Mouse (Mus musculus): ENCODE results near the gene Dstn. TPM values are rescaled to one million over a fixed set of nuclear protein-coding genes. Genes with fewer than 3 reads are reported as not detected.

The Dstn gene
- polyA plus RNA-seq, 1 experiment from 2014 or later = 332 TPM

GRCm38 (mm10) chr2:143970841-143971240 lies 55.7 kb downstream of the Dstn start:
- Histone ChIP-seq H3K4me1 (no peaks in the 10 kb centered on the region), H3K9me3 (no peaks in the 10 kb centered on the region), H3K4me3 (no peak overlapping the region), H3K36me3 (peaks cover 90% of the 10 kb centered on the region), H3K27ac (no peak overlapping the region), H3K4me2 (replicated peaks) (no peak overlapping the region), H3K9ac (no peak overlapping the region), H3K27me3 (no peaks in the 10 kb centered on the region)
- 93% methylated on average over 2 of the region's 2 CpGs for WGBS
- no peak for ATAC-seq (ENCODE audit: insufficient number of reproducible peaks, insufficient read depth, low FRiP score, low TSS enrichment)

- Histone ChIP-seq H3K27me3 (no peaks in the 10 kb centered on the region), H3K9me3 (no peaks in the 10 kb centered on the region), H3K36me3 (peaks cover 80% of the 10 kb centered on the region), H3K27ac (no peak overlapping the region), H3K4me3 (no peak overlapping the region), H3K9ac (no peak overlapping the region), H3K4me1 (no peaks in the 10 kb centered on the region), H3K4me2 (replicated peaks) (no peak overlapping the region)
- no peak for ATAC-seq (ENCODE audit: insufficient number of reproducible peaks, insufficient read depth, low FRiP score, low TSS enrichment)
- WGBS = 90% methylated on average over 2 of the region's 2 CpGs
These were observed 56.8 kb downstream of the Dstn start for GRCm38 (mm10) chr2:143971887-143972286.

GRCm38 (mm10) chr2:143973161-143973560 lies 58.0 kb downstream of the Dstn start:
- Histone ChIP-seq H3K4me2 (replicated peaks) (no peak overlapping the region), H3K4me3 (no peak overlapping the region), H3K9ac (no peak overlapping the region), H3K9me3 (no peaks in the 10 kb centered on the region), H3K27ac (no peak overlapping the region), H3K36me3 (peaks cover 67% of the 10 kb centered on the region), H3K27me3 (no peaks in the 10 kb centered on the region), H3K4me1 (no peaks in the 10 kb centered on the region)
- 90% methylated on average over 7 of the region's 7 CpGs for WGBS
- no peak for ATAC-seq (ENCODE audit: insufficient number of reproducible peaks, insufficient read depth, low FRiP score, low TSS enrichment)

GRCm38 (mm10) chr2:143975146-143975649 lies 60.1 kb downstream of the Dstn start:
- no peaks in the 10 kb centered on the region for H3K27me3 ChIP-seq
- WGBS = 95% methylated on average over 5 of the region's 5 CpGs
- no peak overlapping the region for H3K9ac ChIP-seq
- peaks cover 50% of the 10 kb centered on the region for H3K36me3 ChIP-seq
- no peak overlapping the region for H3K27ac ChIP-seq
- H3K9me3 ChIP-seq = no peaks in the 10 kb centered on the region
- H3K4me3 ChIP-seq = no peak overlapping the region
- H3K4me2 ChIP-seq (replicated peaks) = no peak overlapping the region
- no peaks in the 10 kb centered on the region for H3K4me1 ChIP-seq
- ATAC-seq (ENCODE audit: insufficient number of reproducible peaks, insufficient read depth, low FRiP score, low TSS enrichment) = no peak

- Histone ChIP-seq H3K4me2 (replicated peaks) (no peak overlapping the region), H3K4me3 (no peak overlapping the region), H3K4me1 (no peaks in the 10 kb centered on the region), H3K36me3 (peaks cover 21% of the 10 kb centered on the region; the same call in 1 of the 2 replicates), H3K27me3 (no peaks in the 10 kb centered on the region), H3K9ac (no peak overlapping the region), H3K9me3 (no peaks in the 10 kb centered on the region), H3K27ac (no peak overlapping the region)
- 90% methylated on average over 8 of the region's 8 CpGs for WGBS
- ATAC-seq (ENCODE audit: insufficient number of reproducible peaks, insufficient read depth, low FRiP score, low TSS enrichment) = no peak
These were observed 63.5 kb downstream of the Dstn start for GRCm38 (mm10) chr2:143978444-143979147.

- no peak overlapping the region for H3K4me2 ChIP-seq (replicated peaks)
These were observed 65.8 kb downstream of the Dstn start for GRCm38 (mm10) chr2:143980781-143981398.

GRCm38 (mm10) chr2:143982152-143982551 lies 67.0 kb downstream of the Dstn start:
- Histone ChIP-seq H3K27me3 (no peaks in the 10 kb centered on the region), H3K36me3 (peaks cover 21% of the 10 kb centered on the region), H3K4me1 (no peaks in the 10 kb centered on the region), H3K4me3 (no peak overlapping the region), H3K27ac (no peak overlapping the region), H3K4me2 (replicated peaks) (no peak overlapping the region), H3K9ac (no peak overlapping the region), H3K9me3 (no peaks in the 10 kb centered on the region)
- WGBS = 79% methylated on average over 4 of the region's 4 CpGs
- ATAC-seq (ENCODE audit: insufficient number of reproducible peaks, insufficient read depth, low FRiP score, low TSS enrichment) = no peak

More at GRCm38 (mm10) chr2:143980781-143981398, 65.8 kb downstream of the Dstn start:
- Histone ChIP-seq H3K9me3 (no peaks in the 10 kb centered on the region), H3K4me3 (no peak overlapping the region), H3K36me3 (peaks cover 21% of the 10 kb centered on the region), H3K27me3 (no peaks in the 10 kb centered on the region), H3K27ac (no peak overlapping the region), H3K4me1 (no peaks in the 10 kb centered on the region), H3K9ac (no peak overlapping the region)
- 41% methylated on average over 6 of the region's 6 CpGs for WGBS
- ATAC-seq (ENCODE audit: insufficient number of reproducible peaks, insufficient read depth, low FRiP score, low TSS enrichment) = no peak

GRCm38 (mm10) chr2:143982901-143983300 lies 67.8 kb downstream of the Dstn start:
- no peak overlapping the region for H3K4me2 ChIP-seq (replicated peaks)
- ATAC-seq (ENCODE audit: insufficient number of reproducible peaks, insufficient read depth, low FRiP score, low TSS enrichment) = no peak
- peaks cover 27% of the 10 kb centered on the region for H3K36me3 ChIP-seq
- H3K4me3 ChIP-seq = no peak overlapping the region
- no peaks in the 10 kb centered on the region for H3K4me1 ChIP-seq
- no peaks in the 10 kb centered on the region for H3K9me3 ChIP-seq
- no peaks in the 10 kb centered on the region for H3K27me3 ChIP-seq
- no peak overlapping the region for H3K9ac ChIP-seq
- no peak overlapping the region for H3K27ac ChIP-seq
- 67% methylated on average over 3 of the region's 3 CpGs for WGBS

- no peak for ATAC-seq (ENCODE audit: insufficient number of reproducible peaks, insufficient read depth, low FRiP score, low TSS enrichment)
- Histone ChIP-seq H3K4me1 (no peaks in the 10 kb centered on the region), H3K27ac (no peak overlapping the region)
These were observed 68.4 kb downstream of the Dstn start for GRCm38 (mm10) chr2:143983482-143983881.

GRCm38 (mm10) chr2:143987485-143987884 lies 72.4 kb downstream of the Dstn start:
- no peaks in the 10 kb centered on the region for H3K27me3 ChIP-seq
- no peak overlapping the region for H3K4me3 ChIP-seq
- H3K36me3 ChIP-seq = peaks cover 28% of the 10 kb centered on the region
- WGBS = 85% methylated on average over 2 of the region's 2 CpGs
- no peak overlapping the region for H3K9ac ChIP-seq
- H3K4me2 ChIP-seq (replicated peaks) = no peak overlapping the region
- no peaks in the 10 kb centered on the region for H3K9me3 ChIP-seq
- H3K27ac ChIP-seq = no peak overlapping the region
- no peaks in the 10 kb centered on the region for H3K4me1 ChIP-seq
- no peak for ATAC-seq (ENCODE audit: insufficient number of reproducible peaks, insufficient read depth, low FRiP score, low TSS enrichment)

More at GRCm38 (mm10) chr2:143983482-143983881, 68.4 kb downstream of the Dstn start:
- Histone ChIP-seq H3K4me2 (replicated peaks) (no peak overlapping the region), H3K4me3 (no peak overlapping the region), H3K9me3 (no peaks in the 10 kb centered on the region), H3K27me3 (no peaks in the 10 kb centered on the region), H3K9ac (no peak overlapping the region), H3K36me3 (peaks cover 24% of the 10 kb centered on the region)
- 74% methylated on average over 2 of the region's 2 CpGs for WGBS

GRCm38 (mm10) chr2:143988016-143988415 lies 72.9 kb downstream of the Dstn start:
- Histone ChIP-seq H3K27ac (no peak overlapping the region), H3K4me2 (replicated peaks) (no peak overlapping the region), H3K27me3 (no peaks in the 10 kb centered on the region), H3K9ac (no peak overlapping the region), H3K9me3 (no peaks in the 10 kb centered on the region), H3K36me3 (peaks cover 26% of the 10 kb centered on the region), H3K4me1 (no peaks in the 10 kb centered on the region), H3K4me3 (no peak overlapping the region)
- WGBS = 89% methylated on average over 3 of the region's 3 CpGs
- no peak for ATAC-seq (ENCODE audit: insufficient number of reproducible peaks, insufficient read depth, low FRiP score, low TSS enrichment)

- peaks cover 11% of the 10 kb centered on the region for H3K36me3 ChIP-seq
- no peaks in the 10 kb centered on the region for H3K4me1 ChIP-seq
- H3K4me3 ChIP-seq = no peak overlapping the region
- H3K4me2 ChIP-seq (replicated peaks) = no peak overlapping the region
- H3K9me3 ChIP-seq = no peaks in the 10 kb centered on the region
- WGBS = 59% methylated on average over 1 of the region's 1 CpGs
- H3K27ac ChIP-seq = no peak overlapping the region
- no peak for ATAC-seq (ENCODE audit: insufficient number of reproducible peaks, insufficient read depth, low FRiP score, low TSS enrichment)
- no peaks in the 10 kb centered on the region for H3K27me3 ChIP-seq
- no peak overlapping the region for H3K9ac ChIP-seq
These were observed 75.9 kb downstream of the Dstn start for GRCm38 (mm10) chr2:143990997-143991396.
